Mouse (Mus musculus) kidney, postnatal 14 days (tissue): ENCODE results near the gene Spin2f.
"Not testable (repeated sequence)": the region's sequence is repeated elsewhere in the genome, so short reads cannot be mapped to it uniquely, and the experiment has no call there.

Experiments
- DNase-seq: peaks from one replicate; pipeline ENCODE4 v3.0.0; 2022; ENCODE audit warnings: mixed read lengths

Gene Spin2f

GRCm38 (mm10) chrX:31253594-31253993 lies at the start of gene Spin2f:
Gene Spin2f (plus strand): TSS chrX:31253894.
- not testable (repeated sequence) for DNase-seq

- DNase-seq, result not testable (repeated sequence)
Measured at GRCm38 (mm10) chrX:31212136-31212535, 41.6 kb upstream of the Spin2f start.

- not testable (repeated sequence) for DNase-seq
Measured at GRCm38 (mm10) chrX:31223536-31223935, 30.2 kb upstream of the Spin2f start.

GRCm38 (mm10) chrX:31235088-31235487 lies 18.6 kb upstream of the Spin2f start:
- not testable (repeated sequence) for DNase-seq

- DNase-seq, result not testable (repeated sequence)
Measured at GRCm38 (mm10) chrX:31241754-31242153, 11.9 kb upstream of the Spin2f start.
